Mouse (Mus musculus): Measurements from ENCODE around the gene Alkbh7.

DNA sequence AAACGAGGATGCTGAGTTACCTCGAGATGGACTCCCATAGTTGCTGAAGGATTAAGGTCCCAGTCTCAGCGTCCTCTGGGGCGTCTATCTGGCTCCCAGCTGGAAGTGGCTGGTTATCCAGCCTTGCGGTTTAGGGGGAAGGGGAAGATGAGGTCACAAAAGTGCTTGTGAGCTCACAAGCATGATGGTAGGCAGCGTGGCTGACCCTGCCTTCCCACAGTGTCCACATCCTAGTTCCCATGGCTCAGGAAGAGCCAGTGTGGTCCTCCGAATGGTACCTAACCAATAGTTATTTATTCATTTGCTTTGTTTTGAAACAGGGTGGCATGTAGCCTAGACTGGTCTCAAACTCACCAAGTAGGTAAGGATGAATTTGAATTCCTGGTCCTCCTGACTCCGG is 44.4 kb downstream of the Alkbh7 start, which contains the start of gene Slc25a41:
- TF ChIP-seq CTCF (IDR thresholded peaks at IDR 0.05; ENCODE audit: borderline replicate concordance, control insufficient read depth, extremely low read depth, insufficient read depth, low read length, poor library complexity), result no peak
- TF ChIP-seq POLR2A (IDR thresholded peaks at IDR 0.05; ENCODE audit: control insufficient read depth, extremely low read depth, insufficient read depth, low read length, poor library complexity), result no peak

Measured in thymus, adult 2 months (tissue).